Mouse (Mus musculus) intestine, embryonic 15.5 days (tissue): Measurements from ENCODE around the gene Zfp553. TPM values are rescaled to one million over a fixed set of nuclear protein-coding genes. Genes with fewer than 3 reads are reported as not detected.

ENCODE experiments used
- ATAC-seq: fragments of 200-750 bp; cut with Nextera tagmentation; 2 replicates; pipeline ENCODE4 v1.8.0; 2017; ENCODE audit warnings: moderate TSS enrichment, moderate library complexity
- H3K27ac ChIP-seq: fragments of 300-500 bp; sonication (generic); 2 replicates; pipeline ENCODE4 v1.5.1; 2015; ENCODE audit warnings: mild to moderate bottlenecking, inconsistent platforms
- H3K27me3 ChIP-seq: fragments of 300-500 bp; sonication (generic); replicated peaks from 2 replicates; pipeline ENCODE4 v1.6.1; 2015; ENCODE audit warnings: inconsistent platforms
- H3K36me3 ChIP-seq: fragments of 300-500 bp; sonication (generic); 2 replicates; pipeline ENCODE4 v1.6.1; 2015; ENCODE audit warnings: inconsistent platforms
- H3K4me1 ChIP-seq: fragments of 300-500 bp; sonication (generic); replicated peaks from 2 replicates; pipeline ENCODE4 v1.6.1; 2015; ENCODE audit warnings: inconsistent platforms
- H3K4me2 ChIP-seq: fragments of 300-500 bp; sonication (generic); replicated peaks from 2 replicates; pipeline ENCODE4 v1.6.1; 2015; ENCODE audit warnings: mild to moderate bottlenecking, inconsistent platforms
- H3K4me3 ChIP-seq: fragments of 300-500 bp; sonication (generic); replicated peaks from 2 replicates; pipeline ENCODE4 v1.5.1; 2015; ENCODE audit warnings: inconsistent platforms
- H3K9ac ChIP-seq: fragments of 300-500 bp; sonication (generic); 2 replicates; pipeline ENCODE4 v1.6.1; 2015; ENCODE audit warnings: inconsistent platforms
- H3K9me3 ChIP-seq: fragments of 300-500 bp; sonication (generic); 2 replicates; pipeline ENCODE4 v1.6.1; 2016; ENCODE audit warnings: inconsistent platforms
- WGBS: fragments of 180-500 bp; shearing (Covaris S2); methylation state at CpG from one replicate; pipeline ENCODE4 v1.1.7; 2015; 5-methylcytosine and 5-hydroxymethylcytosine counted together
- polyA plus RNA-seq: library from polyadenylated mRNA; unstranded; fragments of >200 nt; fragmentation: Nextera tagmentation; extraction: Ambion mirVana; gene quantifications from 2 replicates; pipeline ENCODE4 v1.2.1, GENCODE M21; 2015

The Zfp553 gene
- polyA plus RNA-seq, 1 experiment from 2014 or later: 24.7 TPM

DNA sequence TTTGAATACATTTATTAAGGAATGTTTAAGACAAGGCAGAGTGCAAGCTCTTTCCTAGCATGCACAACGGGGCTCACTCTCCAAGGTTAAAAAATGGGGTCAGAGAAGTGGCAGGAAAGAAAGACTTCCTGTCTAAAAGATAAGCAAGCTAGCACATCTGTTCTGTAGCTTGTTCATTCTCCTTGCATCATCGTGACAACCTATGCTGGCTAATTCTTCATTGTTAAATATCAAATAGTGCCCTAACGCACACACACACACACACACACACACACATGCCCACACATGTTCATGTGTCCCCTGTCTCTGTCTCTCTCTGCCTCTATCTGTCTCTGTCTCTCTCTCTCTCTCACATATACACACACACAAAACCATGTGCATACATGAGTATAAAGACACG, 48.3 kb downstream of the Zfp553 start:
- no peak overlapping the region for H3K9ac ChIP-seq
- H3K4me3 ChIP-seq: no peak overlapping the region
- H3K36me3 ChIP-seq: no peaks in the 10 kb centered on the region
- H3K9me3 ChIP-seq: no peaks in the 10 kb centered on the region
- no peaks in the 10 kb centered on the region for H3K27me3 ChIP-seq
- H3K4me2 ChIP-seq: no peak overlapping the region
- 47% methylated on average over 4 of the region's 4 CpGs for WGBS
- peaks cover 15% of the 10 kb centered on the region; the same call in 1 of the 2 replicates for H3K4me1 ChIP-seq
- ATAC-seq: no peak
- no peak overlapping the region for H3K27ac ChIP-seq

DNA sequence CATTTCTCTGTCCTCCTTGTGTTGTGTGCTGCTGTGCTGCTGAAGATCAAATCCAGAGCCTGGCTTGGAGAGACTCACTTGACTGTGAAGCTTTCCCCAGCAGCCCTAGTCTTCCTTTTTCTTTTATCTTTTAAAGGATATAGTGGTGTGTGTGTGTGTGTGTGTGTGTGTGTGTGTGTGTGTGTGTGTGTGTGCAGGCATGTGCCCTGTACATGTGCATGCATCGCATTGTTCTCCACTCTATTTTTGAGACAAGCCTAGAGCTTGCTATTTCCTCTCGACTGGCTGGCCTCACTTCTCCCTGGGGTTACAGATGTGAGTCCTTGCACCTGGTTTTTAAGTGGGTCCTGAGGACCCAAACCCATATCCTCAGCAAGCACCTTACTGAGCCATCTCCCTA, 49.3 kb downstream of the Zfp553 start:
- H3K4me2 ChIP-seq: no peak overlapping the region
- H3K9me3 ChIP-seq: no peaks in the 10 kb centered on the region
- H3K27me3 ChIP-seq: no peaks in the 10 kb centered on the region
- H3K9ac ChIP-seq: no peak overlapping the region
- ATAC-seq: no peak
- no peak overlapping the region for H3K4me3 ChIP-seq
- no peak overlapping the region for H3K27ac ChIP-seq
- no peaks in the 10 kb centered on the region for H3K36me3 ChIP-seq
- 81% methylated on average over 2 of the region's 2 CpGs for WGBS
- H3K4me1 ChIP-seq: peaks cover 15% of the 10 kb centered on the region; the same call in 1 of the 2 replicates

DNA sequence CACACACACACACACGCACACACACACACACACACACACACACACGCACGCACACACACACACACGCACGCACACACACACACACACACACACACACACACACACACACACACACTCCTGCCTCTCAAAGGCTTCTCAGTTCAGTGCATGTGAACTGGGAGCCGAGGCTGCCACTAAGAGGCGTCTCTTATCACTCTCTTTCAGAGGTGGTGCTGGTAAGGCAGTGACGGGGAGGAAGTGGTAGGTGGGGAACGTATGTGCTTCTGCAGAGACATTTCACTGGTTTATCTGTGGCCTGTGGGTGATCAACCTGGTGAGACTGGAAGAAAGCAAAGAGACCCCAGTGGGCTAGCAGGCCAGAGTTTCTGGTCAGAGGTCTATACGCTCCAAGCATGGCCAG, 52.3 kb downstream of the Zfp553 start:
- WGBS: 79% methylated on average over 5 of the region's 10 CpGs

More for the DNA sequence above, 52.3 kb downstream of the Zfp553 start:
- H3K27ac ChIP-seq: no peak overlapping the region
- H3K4me1 ChIP-seq: 0 out of 2 replicates have a peak, but pooled peaks cover under 1% of the 10 kb centered on the region
- no peak overlapping the region for H3K9ac ChIP-seq
- H3K4me3 ChIP-seq: no peak overlapping the region
- H3K4me2 ChIP-seq: no peak overlapping the region
- no peaks in the 10 kb centered on the region for H3K9me3 ChIP-seq
- H3K27me3 ChIP-seq: no peaks in the 10 kb centered on the region
- no peak for ATAC-seq
- H3K36me3 ChIP-seq: no peaks in the 10 kb centered on the region

Other genes with a start within 250 kb of the Zfp553 start
- gene Mvp, start 218.4 kb upstream of the Zfp553 start, polyA plus RNA-seq: 58.3 and 59.2 TPM in 2 replicates
- 0.43 and 1.5 TPM in 2 replicates for gene Pagr1b, start 216.6 kb upstream of the Zfp553 start, polyA plus RNA-seq
- 48.4 and 52.6 TPM in 2 replicates for gene Pagr1a, start 215.7 kb upstream of the Zfp553 start, polyA plus RNA-seq
- gene Gm42742, start 212.0 kb upstream of the Zfp553 start, polyA plus RNA-seq: 41.5 and 51.1 TPM in 2 replicates
- 4.3 and 5.0 TPM in 2 replicates for gene Prrt2, start 211.8 kb upstream of the Zfp553 start, polyA plus RNA-seq
- 66.6 and 68.8 TPM in 2 replicates for gene Maz, start 206.0 kb upstream of the Zfp553 start, polyA plus RNA-seq
- gene Kif22, start 190.6 kb upstream of the Zfp553 start, polyA plus RNA-seq: 101 and 107 TPM in 2 replicates
- 7.6 and 28.5 TPM in 2 replicates for gene Zg16, start 145.7 kb upstream of the Zfp553 start, polyA plus RNA-seq
- gene AI467606, start 141.7 kb upstream of the Zfp553 start, polyA plus RNA-seq: 4.4 TPM in 2 replicates
- gene Qprt, start 110.8 kb upstream of the Zfp553 start, polyA plus RNA-seq: 5.3 and 6.1 TPM in 2 replicates
- gene Spn, start 95.2 kb upstream of the Zfp553 start, polyA plus RNA-seq: 0.18 and 0.36 TPM in 2 replicates
- 43.4 and 46.7 TPM in 2 replicates for gene Cd2bp2, start 37.0 kb upstream of the Zfp553 start, polyA plus RNA-seq
- 23.2 and 23.6 TPM in 2 replicates for gene Tbc1d10b, start 24.6 kb upstream of the Zfp553 start, polyA plus RNA-seq
- gene Mylpf, start 24.2 kb upstream of the Zfp553 start, polyA plus RNA-seq: 15.4 and 21.1 TPM in 2 replicates
- gene Sept1, start 69 bp downstream of the Zfp553 start, polyA plus RNA-seq: 13.8 and 16.0 TPM in 2 replicates
- 41.0 and 44.5 TPM in 2 replicates for gene Zfp771, start 11.2 kb downstream of the Zfp553 start, polyA plus RNA-seq
- gene Dctpp1, start 27.6 kb downstream of the Zfp553 start, polyA plus RNA-seq: 216 and 219 TPM in 2 replicates
- 205 and 233 TPM in 2 replicates for gene Sephs2, start 41.0 kb downstream of the Zfp553 start, polyA plus RNA-seq
- 2.0 and 2.5 TPM in 2 replicates for gene Itgal, start 63.2 kb downstream of the Zfp553 start, polyA plus RNA-seq
- 18.9 and 19.9 TPM in 2 replicates for gene Zfp768, start 112.5 kb downstream of the Zfp553 start, polyA plus RNA-seq
- gene Zfp747, start 143.0 kb downstream of the Zfp553 start, polyA plus RNA-seq: 10.5 and 11.5 TPM in 2 replicates
- gene 9130019O22Rik, start 154.1 kb downstream of the Zfp553 start, polyA plus RNA-seq: 6.3 TPM in 2 replicates
- gene E430018J23Rik, start 160.6 kb downstream of the Zfp553 start, polyA plus RNA-seq: 8.0 and 9.3 TPM in 2 replicates
- 7.5 and 8.3 TPM in 2 replicates for gene Zfp764, start 173.8 kb downstream of the Zfp553 start, polyA plus RNA-seq
- gene Zfp688, start 189.0 kb downstream of the Zfp553 start, polyA plus RNA-seq: 22.6 and 24.8 TPM in 2 replicates
- 5.6 and 5.9 TPM in 2 replicates for gene Zfp689, start 216.1 kb downstream of the Zfp553 start, polyA plus RNA-seq
- 36.0 and 37.4 TPM in 2 replicates for gene Prr14, start 226.6 kb downstream of the Zfp553 start, polyA plus RNA-seq
- gene Fbrs, start 246.1 kb downstream of the Zfp553 start, polyA plus RNA-seq: 8.9 and 9.2 TPM in 2 replicates